Mouse (Mus musculus): Measurements from ENCODE around the gene Siah2. TPM values are rescaled to one million over a fixed set of nuclear protein-coding genes. Genes with fewer than 3 reads are reported as not detected.

The Siah2 gene
- total and polyA plus RNA-seq, 3 experiments, result 7.5 to 10.0 (median 9.4) TPM

DNA sequence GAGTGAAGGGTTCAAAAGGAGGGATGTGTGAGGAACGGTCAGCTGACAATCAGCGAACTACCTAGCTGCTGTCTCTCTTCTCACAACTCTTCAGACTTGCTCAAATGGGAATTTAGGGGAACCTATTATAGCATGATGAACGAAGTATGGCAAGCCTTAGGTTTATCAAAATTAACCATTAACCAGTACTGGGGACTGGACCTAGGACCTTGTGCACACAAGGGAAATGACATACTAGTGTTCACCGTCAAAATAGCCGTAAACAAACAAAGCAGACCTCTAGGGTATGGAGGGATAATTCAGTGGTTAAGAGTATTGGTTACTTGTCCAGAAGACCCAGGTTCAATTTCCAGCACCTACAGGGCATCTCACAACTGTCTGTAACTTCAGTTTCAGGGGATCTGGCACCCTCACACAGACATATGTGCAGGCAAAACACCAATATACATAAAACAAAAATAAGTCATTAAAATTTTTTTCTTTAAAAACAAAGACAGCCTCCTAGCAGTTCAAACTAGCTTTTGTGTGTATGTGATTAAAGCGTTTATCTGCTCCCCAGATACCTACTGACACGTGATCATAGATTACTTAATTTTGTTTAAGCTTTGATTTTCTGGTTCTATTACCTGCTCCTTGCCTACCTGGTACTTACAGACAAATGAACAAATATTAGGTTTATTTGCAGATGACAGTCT, 11.1 kb downstream of the Siah2 start:
- no peak for DNase-seq (ENCODE audit: low spot score)
- Histone ChIP-seq H3K36me3 (replicated peaks) (peaks cover 69% of the 10 kb centered on the region), H3K9me3 (replicated peaks) (no peaks in the 10 kb centered on the region), H3K27me3 (ENCODE audit: insufficient read depth, low read length) (no peaks in the 10 kb centered on the region), H3K4me1 (ENCODE audit: insufficient read depth, low read depth, low read length) (peaks cover 2% of the 10 kb centered on the region; the same call in 1 of the 2 replicates), H3K4me3 (ENCODE audit: low read depth, low read length) (no peak overlapping the region)
- TF ChIP-seq POLR2AphosphoS5 (IDR thresholded peaks at IDR 0.05; ENCODE audit: insufficient replicate concordance, low read depth, low read length) (no peak), GATA1 (IDR thresholded peaks at IDR 0.05; ENCODE audit: borderline replicate concordance, low read length) (no peak), CTCF (IDR thresholded peaks at IDR 0.05; ENCODE audit: low read depth, low read length) (no peak), GATA2 (IDR thresholded peaks at IDR 0.05; ENCODE audit: borderline replicate concordance, low read depth, low read length) (no peak), TAL1 (conservative IDR thresholded peaks at IDR 0.05; ENCODE audit: low read depth, low read length) (no peak)
- no peak for ATAC-seq (ENCODE audit: extremely low read depth, insufficient number of reproducible peaks, low FRiP score, poor library complexity, severe bottlenecking)

- TF ChIP-seq GATA2 (IDR thresholded peaks at IDR 0.05; ENCODE audit: borderline replicate concordance, low read depth, low read length) (no peak), CTCF (IDR thresholded peaks at IDR 0.05; ENCODE audit: low read depth, low read length) (no peak), GATA1 (IDR thresholded peaks at IDR 0.05; ENCODE audit: borderline replicate concordance, low read length) (no peak), TAL1 (conservative IDR thresholded peaks at IDR 0.05; ENCODE audit: low read depth, low read length) (no peak), POLR2AphosphoS5 (IDR thresholded peaks at IDR 0.05; ENCODE audit: insufficient replicate concordance, low read depth, low read length) (no peak)
- H3K9me3 ChIP-seq (replicated peaks), result no peaks in the 10 kb centered on the region
- H3K27me3 ChIP-seq (ENCODE audit: insufficient read depth, low read length), result no peaks in the 10 kb centered on the region
- H3K4me3 ChIP-seq (ENCODE audit: low read depth, low read length), result no peak overlapping the region
- H3K4me1 ChIP-seq (ENCODE audit: insufficient read depth, low read depth, low read length), result peaks cover 2% of the 10 kb centered on the region; the same call in 1 of the 2 replicates
- no peak for DNase-seq (ENCODE audit: low spot score)
- ATAC-seq (ENCODE audit: extremely low read depth, insufficient number of reproducible peaks, low FRiP score, poor library complexity, severe bottlenecking), result no peak
- H3K36me3 ChIP-seq (replicated peaks), result peaks cover 72% of the 10 kb centered on the region
These were observed 12.2 kb downstream of the Siah2 start for GRCm38 (mm10) chr3:58679996-58680395.

GRCm38 (mm10) chr3:58678905-58679304, 13.3 kb downstream of the Siah2 start:
- peaks cover 74% of the 10 kb centered on the region for H3K36me3 ChIP-seq (replicated peaks)
- peaks cover 2% of the 10 kb centered on the region; the same call in 1 of the 2 replicates for H3K4me1 ChIP-seq (ENCODE audit: insufficient read depth, low read depth, low read length)
- no peak for DNase-seq (ENCODE audit: low spot score)
- no peak for ATAC-seq (ENCODE audit: extremely low read depth, insufficient number of reproducible peaks, low FRiP score, poor library complexity, severe bottlenecking)
- no peak overlapping the region for H3K4me3 ChIP-seq (ENCODE audit: low read depth, low read length)
- no peaks in the 10 kb centered on the region for H3K9me3 ChIP-seq (replicated peaks)
- no peak for TF ChIP-seq TAL1 (conservative IDR thresholded peaks at IDR 0.05; ENCODE audit: low read depth, low read length)
- TF ChIP-seq GATA1 (IDR thresholded peaks at IDR 0.05; ENCODE audit: borderline replicate concordance, low read length), result no peak
- TF ChIP-seq GATA2 (IDR thresholded peaks at IDR 0.05; ENCODE audit: borderline replicate concordance, low read depth, low read length), result no peak
- TF ChIP-seq POLR2AphosphoS5 (IDR thresholded peaks at IDR 0.05; ENCODE audit: insufficient replicate concordance, low read depth, low read length), result no peak
- TF ChIP-seq CTCF (IDR thresholded peaks at IDR 0.05; ENCODE audit: low read depth, low read length), result no peak
- H3K27me3 ChIP-seq (ENCODE audit: insufficient read depth, low read length), result no peaks in the 10 kb centered on the region

- Histone ChIP-seq H3K36me3 (replicated peaks) (peaks cover 74% of the 10 kb centered on the region), H3K9me3 (replicated peaks) (no peaks in the 10 kb centered on the region), H3K27me3 (ENCODE audit: insufficient read depth, low read length) (no peaks in the 10 kb centered on the region), H3K4me1 (ENCODE audit: insufficient read depth, low read depth, low read length) (peaks cover 2% of the 10 kb centered on the region; the same call in 1 of the 2 replicates), H3K4me3 (ENCODE audit: low read depth, low read length) (no peak overlapping the region)
- no peak for TF ChIP-seq CTCF (IDR thresholded peaks at IDR 0.05; ENCODE audit: low read depth, low read length)
- no peak for TF ChIP-seq GATA2 (IDR thresholded peaks at IDR 0.05; ENCODE audit: borderline replicate concordance, low read depth, low read length)
- no peak for TF ChIP-seq GATA1 (IDR thresholded peaks at IDR 0.05; ENCODE audit: borderline replicate concordance, low read length)
- no peak for TF ChIP-seq TAL1 (conservative IDR thresholded peaks at IDR 0.05; ENCODE audit: low read depth, low read length)
- TF ChIP-seq POLR2AphosphoS5 (IDR thresholded peaks at IDR 0.05; ENCODE audit: insufficient replicate concordance, low read depth, low read length), result no peak
- no peak for DNase-seq (ENCODE audit: low spot score)
- no peak for ATAC-seq (ENCODE audit: extremely low read depth, insufficient number of reproducible peaks, low FRiP score, poor library complexity, severe bottlenecking)
These were observed 13.8 kb downstream of the Siah2 start for GRCm38 (mm10) chr3:58678384-58678783.

DNA sequence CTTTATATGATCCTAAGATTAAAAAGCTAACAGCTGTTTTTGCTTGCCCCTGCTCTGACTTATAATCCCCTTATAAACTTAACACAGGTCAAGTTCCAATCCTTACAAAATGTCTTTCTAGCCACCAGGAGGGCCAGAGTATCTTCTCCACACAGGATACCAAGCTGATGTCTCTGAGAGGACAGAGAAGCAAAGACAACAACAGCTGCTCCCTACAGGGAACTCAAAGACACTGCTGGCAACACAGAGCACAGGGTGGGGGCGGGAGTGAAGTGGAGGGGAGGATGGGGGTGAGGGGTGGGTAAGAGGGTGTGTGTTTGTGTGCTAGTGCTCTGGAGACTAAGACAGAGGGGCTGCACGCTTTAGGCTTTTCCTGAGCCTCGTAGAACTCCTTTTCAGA, 14.6 kb downstream of the Siah2 start:
- no peaks in the 10 kb centered on the region for H3K9me3 ChIP-seq (replicated peaks)
- no peaks in the 10 kb centered on the region for H3K4me1 ChIP-seq (ENCODE audit: insufficient read depth, low read depth, low read length)
- no peak overlapping the region for H3K4me3 ChIP-seq (ENCODE audit: low read depth, low read length)
- no peak for ATAC-seq (ENCODE audit: extremely low read depth, insufficient number of reproducible peaks, low FRiP score, poor library complexity, severe bottlenecking)
- no peak for TF ChIP-seq GATA2 (IDR thresholded peaks at IDR 0.05; ENCODE audit: borderline replicate concordance, low read depth, low read length)
- no peak for TF ChIP-seq POLR2AphosphoS5 (IDR thresholded peaks at IDR 0.05; ENCODE audit: insufficient replicate concordance, low read depth, low read length)
- TF ChIP-seq TAL1 (conservative IDR thresholded peaks at IDR 0.05; ENCODE audit: low read depth, low read length), result no peak
- no peak for TF ChIP-seq CTCF (IDR thresholded peaks at IDR 0.05; ENCODE audit: low read depth, low read length)
- no peak for TF ChIP-seq GATA1 (IDR thresholded peaks at IDR 0.05; ENCODE audit: borderline replicate concordance, low read length)
- peaks cover 67% of the 10 kb centered on the region for H3K36me3 ChIP-seq (replicated peaks)
- H3K27me3 ChIP-seq (ENCODE audit: insufficient read depth, low read length), result no peaks in the 10 kb centered on the region
- no peak for DNase-seq (ENCODE audit: low spot score)

DNA sequence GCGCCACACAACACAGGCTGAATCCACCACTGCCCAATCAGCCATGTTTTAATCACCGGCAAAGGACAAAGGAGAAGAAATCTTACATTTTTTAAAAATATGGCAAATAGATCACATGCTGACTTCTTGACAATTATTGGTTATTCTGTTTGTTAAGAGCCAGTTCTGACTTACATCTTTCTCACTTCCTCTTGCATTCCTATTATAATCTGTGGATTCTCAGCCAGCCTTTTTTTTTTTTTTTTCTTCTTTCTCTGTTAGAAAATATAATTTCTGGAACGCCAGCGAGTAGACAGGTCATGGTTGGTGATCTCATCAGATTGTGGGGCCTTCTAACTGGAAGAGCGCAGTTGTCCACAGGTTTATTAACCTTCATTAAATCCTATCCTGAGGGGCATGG, 18.9 kb downstream of the Siah2 start:
- Histone ChIP-seq H3K4me1 (ENCODE audit: insufficient read depth, low read depth, low read length) (no peaks in the 10 kb centered on the region), H3K36me3 (replicated peaks) (peaks cover 41% of the 10 kb centered on the region), H3K9me3 (replicated peaks) (no peaks in the 10 kb centered on the region), H3K27me3 (ENCODE audit: insufficient read depth, low read length) (0 out of 2 replicates have a peak, but pooled peaks cover 2% of the 10 kb centered on the region), H3K4me3 (ENCODE audit: low read depth, low read length) (no peak overlapping the region)
- no peak for DNase-seq (ENCODE audit: low spot score)
- TF ChIP-seq CTCF (IDR thresholded peaks at IDR 0.05; ENCODE audit: low read depth, low read length), result no peak
- no peak for TF ChIP-seq GATA2 (IDR thresholded peaks at IDR 0.05; ENCODE audit: borderline replicate concordance, low read depth, low read length)
- no peak for TF ChIP-seq TAL1 (conservative IDR thresholded peaks at IDR 0.05; ENCODE audit: low read depth, low read length)
- no peak for TF ChIP-seq GATA1 (IDR thresholded peaks at IDR 0.05; ENCODE audit: borderline replicate concordance, low read length)
- no peak for TF ChIP-seq POLR2AphosphoS5 (IDR thresholded peaks at IDR 0.05; ENCODE audit: insufficient replicate concordance, low read depth, low read length)
- no peak for ATAC-seq (ENCODE audit: extremely low read depth, insufficient number of reproducible peaks, low FRiP score, poor library complexity, severe bottlenecking)

Data from G1E (cell line).